Mouse (Mus musculus) kidney, adult 2 months (tissue): Measurements from ENCODE around the gene Polr2a.

Experiments used
- CTCF ChIP-seq: fragments of 200-500 bp; conservative IDR thresholded peaks from 2 replicates; pipeline ENCODE4 v1.5.1; 2011; ENCODE audit warnings: low read depth, mild to moderate bottlenecking, control low read depth, low read length, moderate library complexity, mixed read lengths; ENCODE audit not compliant: insufficient read depth, insufficient read length
- POLR2A ChIP-seq: fragments of 200-500 bp; IDR thresholded peaks from one replicate; pipeline ENCODE4 v1.6.1; 2011; ENCODE audit warnings: low read depth, low read length, control low read depth

- no peak for TF ChIP-seq POLR2A
- TF ChIP-seq CTCF: no peak
Observed at GRCm38 (mm10) chr11:69766872-69767624, 8.6 kb upstream of the Polr2a start.
